Mouse (Mus musculus) fat pad, adult 2 months (tissue): ENCODE data around the gene Pcgf5.
A peak's percentile ranks its signal among the peaks of the same experiment; 100 is the strongest.

ENCODE experiments used
- DNase-seq: peaks from one replicate; pipeline ENCODE4 v3.0.0-alpha.2; 2011; ENCODE audit warnings: low read depth, low spot score; ENCODE audit errors: extremely low read depth

Pcgf5 gene

DNA sequence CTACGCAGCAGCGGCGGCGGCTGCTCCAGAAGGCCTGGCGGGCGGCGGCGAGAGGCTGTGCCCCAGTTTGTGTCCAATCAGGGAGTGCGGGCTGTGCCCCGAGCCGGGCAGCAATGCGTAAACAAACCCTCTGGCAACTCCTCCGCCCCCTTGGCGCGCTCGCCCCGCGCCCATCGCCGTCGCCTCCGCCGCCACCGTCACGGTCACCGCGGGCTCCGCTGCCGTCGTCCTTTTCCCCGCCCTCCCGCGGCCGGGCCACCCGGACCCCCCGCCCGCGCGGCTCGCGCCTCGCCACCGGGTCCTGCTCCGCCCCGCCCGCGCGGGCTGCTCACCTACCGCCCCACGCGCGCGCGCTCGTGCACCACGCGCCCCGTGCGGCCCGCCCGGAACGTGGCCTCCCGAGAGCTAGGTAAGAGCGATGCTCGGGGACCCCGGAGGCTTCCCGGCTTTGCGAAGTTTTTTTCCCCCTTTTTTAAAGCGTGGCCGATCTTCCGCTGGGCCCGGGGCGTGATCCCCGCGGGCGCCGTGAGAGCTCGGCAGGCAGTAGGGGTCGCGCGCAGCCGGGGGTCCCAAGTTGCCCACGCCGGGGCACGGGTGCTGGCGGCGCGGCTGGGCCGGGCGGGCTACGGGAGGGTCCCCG lies at the start of gene Pcgf5:
Gene Pcgf5, plus strand, starts transcription at position 149 of the 640 bp plus-strand sequence.
- no peak for DNase-seq

DNA sequence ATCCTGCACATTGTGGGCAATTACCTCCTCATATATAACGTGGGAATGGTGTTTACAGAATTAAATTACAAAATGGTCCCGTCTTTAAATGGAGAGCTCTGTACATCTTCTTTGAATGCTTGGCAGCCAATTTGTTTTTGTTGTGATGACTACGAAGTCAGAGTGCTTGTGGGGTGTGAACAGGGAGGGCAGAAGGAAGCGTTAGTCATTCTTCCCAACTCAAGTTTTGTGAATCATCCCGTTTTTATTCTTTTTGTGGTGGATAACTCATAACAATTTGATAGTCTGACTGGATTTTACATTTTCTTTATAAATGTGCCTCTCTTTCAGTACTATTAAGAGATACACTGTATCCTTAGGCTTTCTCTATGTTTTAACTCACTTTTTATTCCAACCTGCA lies 42.6 kb upstream of the Pcgf5 start:
- no peak for DNase-seq

DNA sequence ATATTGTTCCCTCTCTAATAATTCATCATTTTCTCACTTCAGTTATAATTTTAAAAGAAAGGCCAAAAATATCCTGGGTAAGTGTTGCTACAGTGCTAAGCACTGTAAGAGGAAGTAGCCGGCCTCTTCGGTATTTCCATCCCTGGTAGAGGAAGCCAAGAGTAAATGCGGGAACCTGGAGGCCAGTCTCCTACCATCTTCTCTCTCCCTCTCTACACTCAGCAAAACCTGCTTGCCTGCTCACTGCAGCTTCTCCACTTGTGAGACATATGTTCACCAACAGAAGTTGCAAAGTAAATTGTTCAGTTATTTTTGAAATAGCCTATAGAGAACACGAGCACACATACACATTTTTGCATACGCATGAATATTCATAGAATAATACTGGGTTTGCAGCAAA lies 34.1 kb upstream of the Pcgf5 start:
- DNase-seq, result no peak

DNA sequence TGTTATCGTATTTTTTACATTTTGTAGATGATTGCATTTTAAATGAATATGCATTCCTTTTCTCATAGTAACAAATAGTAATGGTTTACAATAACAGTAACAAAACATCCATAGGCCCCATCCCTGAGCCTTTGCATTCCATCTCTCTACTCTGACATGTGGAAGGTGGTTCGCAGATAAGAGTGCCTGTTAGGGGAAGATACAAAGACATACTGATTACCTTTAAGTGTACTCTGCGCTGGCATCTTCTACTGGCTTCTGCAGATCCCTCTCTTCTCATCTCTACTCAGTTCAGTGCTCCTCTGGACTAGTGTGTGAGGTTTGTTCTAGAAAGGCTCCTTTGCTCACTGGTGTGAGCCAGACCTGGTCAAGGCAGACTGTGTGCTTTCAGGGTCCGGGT lies 28.4 kb upstream of the Pcgf5 start:
- DNase-seq, result no peak

DNA sequence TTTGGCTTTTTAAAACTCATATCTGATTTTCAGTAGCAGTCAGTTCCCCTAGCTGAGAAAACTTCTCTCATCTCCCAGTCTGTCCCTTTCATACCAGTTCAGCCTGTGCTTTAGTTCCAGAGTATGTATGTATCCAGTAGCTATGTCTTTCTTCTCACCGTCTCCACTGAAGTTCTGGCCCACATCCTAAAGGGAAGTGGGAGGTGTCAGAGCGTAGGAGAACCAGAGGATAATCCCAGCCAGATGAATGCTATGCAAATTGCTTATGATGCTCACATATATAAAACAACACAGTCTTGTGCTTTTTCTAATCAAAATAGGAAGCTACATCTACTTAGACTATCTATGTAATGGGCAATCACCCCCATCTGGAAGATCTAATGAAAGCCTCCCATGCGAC lies 27.0 kb upstream of the Pcgf5 start:
- no peak for DNase-seq

DNA sequence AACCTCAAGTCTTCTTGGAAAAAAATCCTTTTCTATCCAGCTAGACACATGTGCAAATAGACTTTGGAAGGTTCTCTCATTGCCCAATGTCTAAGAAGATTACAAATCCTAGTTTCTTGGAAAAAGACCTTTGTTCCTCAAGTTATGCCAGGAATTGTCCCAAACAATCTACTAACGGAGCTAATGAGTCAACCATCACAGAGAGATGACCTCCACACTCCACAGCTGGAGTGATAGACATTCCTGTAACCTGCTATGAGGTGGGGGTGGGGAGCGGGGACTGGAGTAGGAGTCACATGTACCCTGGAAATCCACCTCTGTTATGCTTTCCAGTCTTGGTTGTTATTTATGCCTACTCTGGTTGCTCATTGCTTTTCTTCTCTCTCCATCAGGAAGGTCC lies 24.8 kb upstream of the Pcgf5 start:
- no peak for DNase-seq

DNA sequence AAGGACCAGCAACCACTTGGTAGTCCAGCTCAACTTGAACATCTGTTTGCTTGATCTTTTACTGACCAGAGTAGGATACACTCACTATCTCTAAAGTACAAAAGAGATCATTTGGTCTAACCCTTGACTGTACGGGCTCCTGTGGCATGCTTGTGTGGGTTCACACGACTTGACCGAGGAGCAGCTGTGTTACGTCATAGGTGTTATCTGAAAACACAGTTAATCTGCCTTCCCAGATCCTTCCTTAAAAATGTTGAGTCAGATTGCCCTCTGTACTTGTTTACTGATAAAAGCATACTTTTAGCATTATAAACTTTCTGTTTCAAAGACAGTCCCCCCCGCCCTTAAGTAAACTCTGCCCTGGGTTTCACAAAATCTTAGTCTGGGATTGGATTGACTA lies 19.4 kb upstream of the Pcgf5 start:
- no peak for DNase-seq

DNA sequence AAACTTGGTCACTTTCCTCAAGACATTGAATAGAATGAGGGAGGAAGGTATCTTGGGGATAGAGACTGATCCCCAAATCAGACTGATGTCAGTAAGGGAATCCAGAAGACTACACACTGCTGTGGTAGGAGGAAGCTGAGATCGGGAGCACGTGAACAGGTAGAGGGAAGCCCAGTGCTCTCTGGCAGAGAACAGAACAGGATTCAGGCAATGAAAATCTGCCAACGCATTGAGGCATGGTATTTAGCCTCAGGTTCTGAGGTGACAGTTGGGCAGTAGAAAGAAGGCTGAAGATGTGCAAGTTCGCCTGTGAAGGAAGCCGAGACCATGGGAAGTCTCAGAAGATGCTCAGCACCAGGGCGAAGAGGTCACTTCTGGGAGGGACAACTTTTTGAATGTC lies 733 bp upstream of the Pcgf5 start:
- DNase-seq, result no peak

DNA sequence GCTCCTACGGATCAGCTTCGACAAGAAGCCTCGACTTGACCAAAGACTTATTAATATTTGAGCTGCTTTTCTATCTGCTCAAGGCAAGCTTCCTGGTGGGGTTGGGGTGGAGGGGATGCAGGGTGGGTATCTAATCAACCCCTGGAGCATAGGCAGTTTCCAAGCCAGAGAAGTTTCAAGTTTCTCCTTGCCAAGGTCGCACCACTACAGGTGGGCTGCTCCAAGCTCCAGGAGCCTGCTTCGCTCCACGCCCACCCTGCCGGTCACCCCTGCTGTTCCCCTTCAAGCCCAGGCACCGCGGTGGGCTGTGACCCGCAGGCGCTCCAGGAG lies 313 bp upstream of the Pcgf5 start:
- no peak for DNase-seq

DNA sequence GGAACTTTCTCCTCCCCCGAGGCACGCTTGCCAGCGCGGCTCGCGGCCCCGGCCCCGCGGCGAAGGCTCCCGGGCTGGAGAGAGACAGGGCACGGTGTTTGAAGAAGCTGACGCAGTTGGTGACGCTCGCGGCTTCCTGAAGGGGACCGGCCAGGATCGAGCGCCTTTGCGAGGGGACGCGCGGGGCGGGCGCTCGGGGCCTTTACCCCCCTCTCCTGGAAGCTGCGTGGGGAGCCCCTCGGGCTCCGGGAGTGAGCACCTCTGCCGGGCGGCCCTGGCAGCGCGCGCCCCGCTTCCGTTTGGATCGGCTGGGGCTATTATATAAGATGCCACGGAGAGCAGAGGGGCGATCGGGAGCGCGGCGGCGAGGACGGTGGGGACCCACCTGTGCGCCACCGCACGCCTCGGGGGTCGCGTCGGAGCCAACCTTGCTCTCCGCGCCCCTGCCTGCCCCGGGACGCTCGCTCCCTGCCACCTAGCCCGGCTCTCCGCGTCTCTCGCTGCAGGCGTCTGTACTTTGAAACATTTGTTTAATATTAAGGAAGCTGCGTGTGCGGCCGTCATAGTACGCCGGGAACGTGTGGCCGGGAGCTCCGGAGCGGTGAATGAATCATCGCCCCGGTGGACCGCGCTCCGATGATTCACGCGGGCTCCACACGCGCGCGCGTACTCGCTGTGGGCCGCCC lies 835 bp downstream of the Pcgf5 start:
- DNase-seq, result no peak

DNA sequence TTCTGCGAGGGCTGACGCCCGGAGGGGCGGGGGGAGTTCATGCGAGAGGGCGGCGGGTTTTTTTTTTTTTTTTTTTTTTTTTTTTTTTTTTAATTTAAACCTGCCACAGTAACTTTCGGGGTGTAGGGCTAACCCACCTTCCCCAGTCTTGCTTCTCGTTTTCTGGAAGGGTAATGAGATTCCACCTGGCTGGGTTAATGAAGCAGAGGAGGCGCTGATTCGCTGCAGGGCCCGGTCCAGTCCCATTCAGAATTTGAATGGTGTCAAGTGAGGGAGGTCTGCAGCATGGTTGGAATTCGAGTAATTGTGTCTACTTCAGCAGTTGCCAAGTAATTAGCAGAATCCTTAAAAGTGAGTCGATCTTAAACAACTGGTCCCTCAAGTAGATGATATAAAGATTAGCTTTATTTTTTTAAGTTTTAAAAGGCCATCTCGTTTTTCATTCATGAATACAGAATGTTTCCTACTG lies 1.4 kb downstream of the Pcgf5 start:
- DNase-seq, result no peak

DNA sequence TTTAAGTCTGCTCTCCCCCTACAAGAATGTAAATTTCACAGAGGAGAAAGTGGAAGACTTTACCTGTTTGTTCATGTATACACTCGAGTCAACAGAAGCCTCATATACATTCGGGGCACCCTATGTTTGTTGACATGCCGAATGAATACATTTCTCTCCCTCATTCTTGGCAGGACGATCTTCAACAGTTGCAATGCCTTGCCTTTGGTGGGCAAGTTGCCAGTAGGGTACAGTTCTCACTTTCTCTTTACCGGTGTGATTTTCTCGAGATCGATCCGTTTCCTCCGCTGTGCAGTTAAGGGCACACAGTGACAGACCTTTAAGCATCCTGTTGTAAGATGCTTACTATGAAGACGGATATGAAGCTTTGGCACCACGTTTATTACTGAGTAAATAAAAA lies 2.1 kb downstream of the Pcgf5 start:
- no peak for DNase-seq

DNA sequence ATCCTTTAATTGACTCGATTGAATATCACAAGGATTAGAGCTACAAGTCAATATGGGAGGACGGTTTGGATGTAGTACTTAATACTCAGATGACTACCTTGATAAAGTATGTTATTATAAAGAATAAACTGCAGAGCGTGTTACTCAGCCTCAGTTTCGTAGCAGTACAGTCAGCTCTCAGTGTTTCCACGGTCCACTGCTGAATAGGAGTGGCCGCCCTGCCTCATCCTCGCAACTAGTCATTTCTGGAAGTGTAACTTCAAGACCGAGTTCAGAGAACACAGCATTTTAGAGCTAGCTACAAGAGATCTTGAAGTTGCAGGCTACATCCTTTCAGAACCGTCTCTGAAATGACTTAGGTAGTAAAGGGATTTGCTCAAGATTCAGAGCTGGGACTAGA lies 2.8 kb downstream of the Pcgf5 start:
- DNase-seq, result no peak

DNA sequence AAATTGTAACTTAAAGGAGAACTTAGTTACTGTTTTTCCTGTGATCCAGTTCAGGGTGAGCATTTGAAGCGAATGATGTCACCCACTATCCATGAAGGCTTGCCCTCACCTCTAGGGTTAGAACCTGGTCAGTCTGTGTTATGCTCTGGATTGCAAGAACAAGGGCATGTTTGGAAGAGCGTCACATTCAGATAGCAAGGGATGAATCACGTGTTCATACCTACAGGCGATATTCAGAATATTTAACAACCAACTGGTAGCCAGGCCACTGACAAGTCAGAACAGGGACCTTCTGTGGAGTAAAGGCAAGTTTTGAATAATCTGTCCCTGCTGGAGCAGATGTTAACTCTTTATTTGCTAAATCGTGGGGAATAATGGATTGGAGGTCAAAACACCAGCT lies 14.4 kb downstream of the Pcgf5 start:
- DNase-seq, result peak; percentile 81

DNA sequence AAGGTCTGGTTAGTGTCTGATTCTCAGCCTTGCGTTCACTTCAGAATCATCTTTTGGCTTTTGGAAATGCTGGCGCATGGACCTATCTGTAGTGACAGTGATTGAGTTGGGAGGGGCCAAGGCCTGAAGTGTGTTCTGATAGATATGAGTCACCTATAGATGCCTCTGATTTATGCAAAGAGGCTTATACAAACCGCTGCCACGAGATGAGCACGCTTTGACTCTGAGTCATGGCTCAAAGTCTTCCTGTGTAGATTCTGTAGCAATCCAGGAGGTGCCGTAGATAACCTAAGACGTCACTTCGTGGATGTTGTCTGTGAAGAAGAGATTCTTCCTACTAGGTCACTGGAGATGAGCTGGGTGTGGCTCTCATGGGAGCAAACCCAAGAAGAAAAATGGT lies 16.6 kb downstream of the Pcgf5 start:
- DNase-seq, result no peak

DNA sequence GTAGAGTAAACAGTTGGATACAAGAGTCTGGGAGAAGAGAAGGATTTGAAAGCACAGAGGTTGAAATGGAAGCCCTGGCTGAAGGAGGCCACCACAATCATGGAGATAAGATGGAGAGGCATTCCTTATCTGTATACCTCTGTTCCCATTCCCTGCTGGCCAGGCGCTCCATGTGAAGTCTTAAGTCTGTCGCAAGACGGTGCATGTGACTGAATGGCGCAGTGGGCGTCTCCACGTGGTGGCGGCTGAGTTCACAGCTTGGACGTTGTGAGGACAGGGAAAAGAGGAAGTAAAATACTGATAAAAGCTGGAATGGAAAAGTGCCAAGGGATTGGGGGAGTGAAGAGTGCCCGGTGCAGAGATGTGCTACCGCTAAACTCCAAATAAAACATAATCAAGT lies 23.4 kb downstream of the Pcgf5 start:
- no peak for DNase-seq

DNA sequence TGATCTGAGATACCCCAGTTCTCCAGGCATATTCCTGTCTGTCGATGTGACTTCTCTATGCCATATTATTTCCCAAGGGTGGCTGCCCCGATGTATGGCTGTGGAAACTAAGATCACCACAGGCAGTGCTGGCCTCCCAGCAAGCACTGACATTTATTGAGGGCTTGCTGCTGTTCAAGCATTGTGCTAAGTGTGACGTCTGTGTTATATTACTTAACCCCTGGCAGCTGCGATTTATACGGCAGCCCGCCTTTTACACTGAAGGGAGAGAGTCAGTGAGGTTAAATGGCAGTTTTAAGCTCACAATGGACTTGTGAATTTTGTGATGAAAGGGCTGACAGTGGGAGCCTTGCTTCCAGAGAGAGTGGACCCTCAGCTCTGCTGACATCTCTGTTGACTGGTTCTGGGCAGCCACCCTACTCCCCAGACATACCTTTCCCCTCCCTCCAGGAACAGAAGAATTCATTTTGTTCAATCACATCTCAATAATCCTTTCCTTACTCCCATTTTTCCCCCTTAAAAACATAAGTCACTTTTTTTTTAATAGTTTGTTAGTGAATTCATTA lies 25.0 kb downstream of the Pcgf5 start:
- no peak for DNase-seq

DNA sequence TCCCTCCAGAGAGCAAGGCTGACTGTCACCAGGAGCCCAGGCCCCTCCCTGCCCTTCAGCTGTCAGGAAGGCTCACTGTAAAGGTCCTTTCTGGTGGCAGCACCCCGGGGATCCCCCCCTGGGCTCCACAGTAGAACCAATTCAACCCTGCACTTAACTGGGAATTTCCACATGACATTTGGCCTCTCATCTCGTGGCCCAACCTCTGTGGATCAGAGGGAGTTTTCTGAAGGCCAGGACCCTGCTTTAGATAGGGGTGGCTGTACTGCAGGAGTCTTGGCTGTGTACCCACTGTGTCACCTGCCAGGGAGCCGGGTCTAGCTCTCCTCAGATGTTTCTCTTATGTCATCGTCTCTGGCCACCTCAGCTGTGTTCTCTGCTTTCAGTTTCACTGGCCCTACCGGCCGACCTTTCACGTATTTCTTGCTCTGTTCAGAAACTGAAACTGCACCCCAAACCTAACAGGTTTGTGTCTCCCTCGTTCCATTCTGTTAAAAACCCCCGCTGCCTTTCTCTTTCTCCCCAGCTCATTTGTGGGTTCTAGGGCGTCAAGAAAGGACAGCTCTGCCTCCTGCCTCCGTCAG lies 27.2 kb downstream of the Pcgf5 start:
- DNase-seq, result no peak

DNA sequence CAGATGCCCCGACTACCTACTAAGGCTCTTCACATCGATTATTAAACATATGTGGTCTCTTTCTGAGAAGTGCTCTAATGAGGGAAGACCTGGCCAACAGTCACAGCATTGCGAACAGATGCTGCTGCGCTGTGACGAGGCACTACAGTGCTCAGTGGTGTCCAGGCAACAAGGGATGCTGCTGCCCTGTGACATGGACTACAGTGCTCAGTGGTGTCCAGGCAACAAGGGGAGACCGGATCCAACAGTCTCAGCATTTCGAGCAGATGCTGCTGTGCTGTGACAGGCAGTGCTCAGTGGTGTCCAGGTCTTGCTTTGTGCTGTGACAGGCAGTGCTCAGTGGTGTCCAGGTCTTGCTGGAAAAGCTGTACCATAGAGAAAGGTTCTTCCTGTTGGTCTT lies 29.6 kb downstream of the Pcgf5 start:
- no peak for DNase-seq

DNA sequence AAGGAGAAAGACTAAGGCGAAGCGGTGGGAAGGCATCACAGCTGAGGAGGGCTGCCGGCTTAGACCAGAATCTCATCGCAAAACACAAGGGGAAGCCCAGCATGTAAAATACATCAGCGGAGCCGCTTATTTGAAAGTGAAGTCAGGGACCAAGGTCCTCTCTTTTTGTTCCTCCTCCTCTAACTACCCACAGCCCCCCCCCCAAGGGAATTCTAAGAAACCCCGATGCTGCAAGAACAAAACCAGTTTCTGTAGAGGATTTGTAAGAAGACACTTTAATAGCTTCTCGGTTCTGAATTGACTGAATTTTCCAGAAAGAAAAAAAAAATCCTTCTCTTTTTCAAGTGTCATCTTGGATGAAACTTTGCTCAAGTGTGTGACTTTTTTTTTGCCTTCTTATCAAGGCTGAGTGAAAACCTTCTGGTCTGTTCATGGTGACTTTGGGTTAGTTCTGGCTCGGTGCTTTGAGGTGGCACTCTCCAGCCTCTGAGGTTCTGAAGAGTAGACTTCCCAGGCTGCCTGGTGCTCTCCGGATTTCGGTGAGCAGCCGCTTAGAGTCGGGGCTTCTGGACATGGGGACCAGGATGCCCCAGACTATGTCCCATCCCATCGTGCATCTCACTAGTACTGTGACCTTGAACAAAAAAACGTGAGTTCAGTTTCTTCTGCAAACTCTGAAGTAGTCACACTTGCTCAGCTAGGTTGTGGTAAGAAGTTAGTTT lies 30.6 kb downstream of the Pcgf5 start:
- no peak for DNase-seq

DNA sequence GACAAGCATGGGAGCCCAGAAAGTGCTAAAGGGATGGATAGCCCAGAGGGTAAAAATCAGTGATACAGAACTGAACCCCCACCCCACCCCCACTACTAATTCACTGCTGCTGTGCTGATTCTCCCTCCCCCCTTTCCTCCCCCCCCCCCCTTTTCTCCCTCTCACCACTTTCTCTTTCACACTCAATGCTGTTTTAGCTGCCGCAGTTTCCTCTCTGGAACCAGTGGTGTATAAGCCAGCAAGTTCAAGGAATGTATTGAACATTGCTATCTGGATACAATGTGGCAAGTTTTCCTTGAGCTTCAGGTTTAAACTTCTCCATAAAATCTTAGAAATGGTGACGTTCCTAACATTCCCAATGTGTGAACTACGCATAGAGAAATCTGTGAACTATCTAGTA lies 34.8 kb downstream of the Pcgf5 start:
- no peak for DNase-seq

DNA sequence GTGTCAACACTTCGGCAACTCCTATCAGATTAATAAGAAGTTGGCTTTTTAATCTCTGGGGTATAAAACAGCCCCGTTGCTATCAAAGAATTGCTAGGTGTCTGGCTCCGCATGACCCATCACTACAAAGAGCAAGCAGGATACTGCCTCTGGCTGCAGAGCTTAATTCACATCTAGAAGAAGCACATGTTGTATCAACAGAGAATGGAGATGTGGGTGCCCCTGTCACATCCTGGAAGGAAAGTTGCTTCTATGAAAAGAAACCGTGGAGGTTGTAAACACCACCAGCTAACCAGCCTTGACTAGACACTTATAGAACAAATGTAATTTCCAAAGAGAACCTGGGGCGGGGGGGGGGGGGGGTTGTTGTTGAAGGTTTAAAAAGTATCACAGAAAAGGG lies 35.9 kb downstream of the Pcgf5 start:
- no peak for DNase-seq
